In the genomic region with DNA sequence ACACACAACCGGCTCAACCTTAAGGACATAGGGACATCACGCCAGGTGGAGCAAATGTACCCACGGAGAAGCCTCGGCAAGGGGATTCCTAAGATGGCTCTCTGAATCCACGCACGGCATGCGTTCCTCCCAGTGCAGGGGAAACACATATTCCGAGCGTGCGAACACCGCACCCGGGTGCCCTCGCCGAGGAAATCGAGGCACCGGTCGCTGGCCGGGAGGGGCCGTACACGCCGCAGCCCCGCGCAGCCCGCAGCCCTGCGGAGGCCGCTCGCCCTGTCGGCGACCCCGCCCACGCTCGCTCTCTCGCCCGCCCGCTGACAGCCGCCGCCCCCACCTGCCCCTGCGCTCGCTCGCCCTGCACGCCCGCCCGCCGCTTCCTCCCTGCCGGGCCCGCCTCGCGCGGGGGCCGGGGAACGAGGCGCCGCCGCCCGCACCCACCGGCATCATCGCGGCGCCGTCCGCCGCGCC, we compare ENCODE assay signal across 8 mouse cellular contexts. TPM values are rescaled to one million over a fixed set of nuclear protein-coding genes. Genes with fewer than 3 reads are reported as not detected.
DNase-seq lines count a peak whose midpoint lies in the region; ATAC-seq and TF ChIP-seq lines count a peak whose summit lies in the region.

No protein-coding gene starts in this region.

- H3K27ac ChIP-seq in intestine, postnatal 0 days (ENCODE audit: low read depth, low read length) = peak overlapping the region; percentile 93
- H3K27ac ChIP-seq in liver, embryonic 13.5 days = peak overlapping the region; percentile 95
- peak overlapping the region; percentile 89 for H3K27ac ChIP-seq in testis, adult 2 months (ENCODE audit: control insufficient read depth, insufficient read depth, low read depth, low read length)

- peak; percentile 50 for DNase-seq in layer of hippocampus, adult 11-12 months (ENCODE audit: low spot score)
- DNase-seq in layer of hippocampus, adult 9-10 months (ENCODE audit: low spot score) = no peak
- peak; percentile 98 for DNase-seq in heart, adult 11 months
- peak; percentile 68 for DNase-seq in liver, embryonic 13.5 days
- peak; percentile 38 to 61 for DNase-seq in natural killer cell, adult 2 months (ENCODE audit: low spot score in 2 of 2)

- H3K36me3 ChIP-seq in intestine, postnatal 0 days (ENCODE audit: control insufficient read depth, insufficient read depth) = no peaks in the 10 kb centered on the region
- H3K36me3 ChIP-seq in liver, embryonic 13.5 days = no peaks in the 10 kb centered on the region
- no peaks in the 10 kb centered on the region for H3K36me3 ChIP-seq in testis, adult 2 months (ENCODE audit: control insufficient read depth, insufficient read depth, low read length)

- ATAC-seq in common myeloid progenitor, adult 5-6 weeks (replicated peaks; ENCODE audit: low read depth, poor library complexity, severe bottlenecking) = 0 out of 2 replicates have a peak, but pooled peaks have one; percentile 6
- ATAC-seq in intestine, postnatal 0 days = peak; percentile 40
- peak; percentile 75 for ATAC-seq in liver, embryonic 13.5 days (ENCODE audit: low read depth)

- H3K27me3 ChIP-seq in intestine, postnatal 0 days (replicated peaks; ENCODE audit: control insufficient read depth, insufficient read depth, low read length) = no peaks in the 10 kb centered on the region
- peaks cover 15% of the 10 kb centered on the region for H3K27me3 ChIP-seq in liver, embryonic 13.5 days
- H3K27me3 ChIP-seq in testis, adult 2 months (ENCODE audit: control insufficient read depth, insufficient read depth, low read length) = no peaks in the 10 kb centered on the region

- H3K4me3 ChIP-seq in intestine, postnatal 0 days (ENCODE audit: low read depth, low read length) = peak overlapping the region; percentile 81
- H3K4me3 ChIP-seq in liver, embryonic 13.5 days (replicated peaks) = peak overlapping the region; percentile 87
- peak overlapping the region; percentile 90 for H3K4me3 ChIP-seq in testis, adult 2 months (ENCODE audit: control insufficient read depth, low read depth, low read length)

- WGBS in intestine, postnatal 0 days = 0% methylated on average over 45 of the region's 63 CpGs
- under 1% methylated on average over 58 of the region's 63 CpGs for WGBS in liver, embryonic 13.5 days (ENCODE audit: insufficient replicate concordance)

- no peaks in the 10 kb centered on the region for H3K9me3 ChIP-seq in intestine, postnatal 0 days (ENCODE audit: control insufficient read depth)
- H3K9me3 ChIP-seq in liver, embryonic 13.5 days (replicated peaks) = no peaks in the 10 kb centered on the region

- peaks cover 10% of the 10 kb centered on the region for H3K4me1 ChIP-seq in intestine, postnatal 0 days (replicated peaks; ENCODE audit: control insufficient read depth, insufficient read depth, low read length)
- peaks cover 36% of the 10 kb centered on the region for H3K4me1 ChIP-seq in liver, embryonic 13.5 days (replicated peaks)
- H3K4me1 ChIP-seq in testis, adult 2 months (ENCODE audit: control insufficient read depth, insufficient read depth, low read length) = peaks cover 9% of the 10 kb centered on the region

- no peak for TF ChIP-seq POLR2A in testis, adult 2 months (IDR thresholded peaks at IDR 0.05; ENCODE audit: control insufficient read depth, low read depth, low read length)

- TF ChIP-seq CTCF in intestine, postnatal 0 days (IDR thresholded peaks at IDR 0.05; ENCODE audit: low read depth) = no peak
- no peak for TF ChIP-seq CTCF in testis, adult 2 months (IDR thresholded peaks at IDR 0.05; ENCODE audit: control insufficient read depth, insufficient read depth, insufficient replicate concordance, low read depth, low read length)

- H3K4me2 ChIP-seq in intestine, postnatal 0 days (replicated peaks; ENCODE audit: low read depth) = peak overlapping the region; percentile 90
- H3K4me2 ChIP-seq in liver, embryonic 13.5 days = peak overlapping the region; percentile 99

- H3K9ac ChIP-seq in intestine, postnatal 0 days (ENCODE audit: low read depth, low read length) = peak overlapping the region; percentile 91
- peak overlapping the region; percentile 91 for H3K9ac ChIP-seq in liver, embryonic 13.5 days

RNA-seq across cellular contexts. Expression of a gene that starts 0.5 kb away (rescaled TPM):
- total RNA-seq in common myeloid progenitor, adult 5-6 weeks (2017) = 12.7 and 18.3 TPM in 2 replicates
- polyA plus RNA-seq in intestine, postnatal 0 days (2015; fragmentation: Nextera tagmentation; extraction: Ambion mirVana) = 13.6 and 16.7 TPM in 2 replicates
- 3.4 and 4.0 TPM in 2 replicates for polyA plus RNA-seq in liver, embryonic 13.5 days (2015; fragmentation: Nextera tagmentation; extraction: Ambion mirVana)
- 17.1 and 19.1 TPM in 2 replicates for polyA plus RNA-seq in testis, adult 2 months (2012; rRNA removed)

RNA-seq across cellular contexts. Expression of a gene that starts 59.3 kb away (rescaled TPM):
- 466 and 542 TPM in 2 replicates for total RNA-seq in common myeloid progenitor, adult 5-6 weeks (2017)
- 1,268 and 1,348 TPM in 2 replicates for polyA plus RNA-seq in intestine, postnatal 0 days (2015; fragmentation: Nextera tagmentation; extraction: Ambion mirVana)
- 591 and 627 TPM in 2 replicates for polyA plus RNA-seq in liver, embryonic 13.5 days (2015; fragmentation: Nextera tagmentation; extraction: Ambion mirVana)
- polyA plus RNA-seq in testis, adult 2 months (2012; rRNA removed) = 83.3 and 94.8 TPM in 2 replicates

Comparison
In these comparisons a context has a peak if more than half of its experiments do, and no peak if none do; other contexts are left out.
1. ATAC-seq: peak in every context shown above with its lines; median percentile 75 in liver, embryonic 13.5 days; 40 in intestine, postnatal 0 days; 6 in common myeloid progenitor, adult 5-6 weeks.